Comparison of ENCODE assay signal across 8 mouse cellular contexts in genomic region chr7:35901942-35902381, GRCm38 (mm10).
A peak's percentile ranks its signal among the peaks of the same experiment; 100 is the strongest.
DNase-seq lines count a peak whose midpoint lies in the region; ATAC-seq and TF ChIP-seq lines count a peak whose summit lies in the region.

No protein-coding gene starts in this region.

- no peak overlapping the region for H3K4me3 ChIP-seq in forebrain, embryonic 16.5 days (replicated peaks; ENCODE audit: low read length)
- no peak overlapping the region for H3K4me3 ChIP-seq in lung, postnatal 0 days (ENCODE audit: low read depth, low read length)

- no peaks in the 10 kb centered on the region for H3K36me3 ChIP-seq in forebrain, embryonic 16.5 days (ENCODE audit: control insufficient read depth, insufficient read depth)
- no peaks in the 10 kb centered on the region for H3K36me3 ChIP-seq in lung, postnatal 0 days (ENCODE audit: insufficient read depth, low read length)

- no peak for ATAC-seq in forebrain, embryonic 16.5 days
- peak; percentile 57 for ATAC-seq in lung, postnatal 0 days

- 5% methylated on average over 17 of the region's 17 CpGs for WGBS in forebrain, embryonic 16.5 days
- WGBS in lung, postnatal 0 days: 10% methylated on average over 17 of the region's 17 CpGs

- no peak overlapping the region for H3K27ac ChIP-seq in forebrain, embryonic 16.5 days (ENCODE audit: low read length)
- H3K27ac ChIP-seq in lung, postnatal 0 days (ENCODE audit: low read length): no peak overlapping the region

- H3K9ac ChIP-seq in forebrain, embryonic 16.5 days (replicated peaks; ENCODE audit: low read depth, low read length): no peak overlapping the region
- no peak overlapping the region for H3K9ac ChIP-seq in lung, postnatal 0 days (replicated peaks; ENCODE audit: low read depth)

- H3K27me3 ChIP-seq in forebrain, embryonic 16.5 days (replicated peaks; ENCODE audit: control insufficient read depth, insufficient read depth, low read length): peaks cover 2% of the 10 kb centered on the region; the same call in 1 of the 2 replicates
- H3K27me3 ChIP-seq in lung, postnatal 0 days (replicated peaks; ENCODE audit: insufficient read depth, low read length): no peaks in the 10 kb centered on the region

- DNase-seq in R1 (ENCODE audit: low read depth, low spot score): peak; percentile 60
- peak; percentile 46 for DNase-seq in cerebellum, adult 11-12 months
- DNase-seq in heart, postnatal 36 days: peak; percentile 66 to 80
- peak; percentile 39 to 72 for DNase-seq in layer of hippocampus, adult 18-20 months (ENCODE audit: low spot score in 2 of 2)
- DNase-seq in lung, postnatal 0 days (ENCODE audit: low spot score): peak; percentile 67
- DNase-seq in ovary, postnatal 14 days (ENCODE audit: low spot score): peak; percentile 78
- peak; percentile 69 for DNase-seq in urinary bladder, postnatal 14 days (ENCODE audit: low spot score)

- no peak for TF ChIP-seq EP300 in lung, postnatal 0 days (IDR thresholded peaks at IDR 0.05)

- H3K4me2 ChIP-seq in forebrain, embryonic 16.5 days (ENCODE audit: low read length): 0 out of 2 replicates have a peak overlapping the region, but pooled peaks have one; percentile 18
- H3K4me2 ChIP-seq in lung, postnatal 0 days (replicated peaks; ENCODE audit: low read depth, low read length): peak overlapping the region; percentile 19

- peak; percentile 93 for TF ChIP-seq CTCF in lung, postnatal 0 days (IDR thresholded peaks at IDR 0.05)

- H3K9me3 ChIP-seq in forebrain, embryonic 16.5 days (ENCODE audit: control insufficient read depth, low read length): peaks cover 3% of the 10 kb centered on the region; the same call in 1 of the 2 replicates
- no peaks in the 10 kb centered on the region for H3K9me3 ChIP-seq in lung, postnatal 0 days (ENCODE audit: low read length)

- no peaks in the 10 kb centered on the region for H3K4me1 ChIP-seq in forebrain, embryonic 16.5 days (replicated peaks; ENCODE audit: control insufficient read depth, insufficient read depth, low read length)
- H3K4me1 ChIP-seq in lung, postnatal 0 days (ENCODE audit: insufficient read depth, low read depth, low read length): no peaks in the 10 kb centered on the region

- intact Hi-C loops in heart, postnatal 36 days (cut with DNase I): loop anchor here (1.0 to 5.0 kb wide), 3 partner anchors 170 to 1444 kb away; no protein-coding TSS in a partner anchor
